Mouse (Mus musculus) embryonic facial prominence, embryonic 11.5 days (tissue): ENCODE results near the gene Rcsd1. TPM values are rescaled to one million over a fixed set of nuclear protein-coding genes. Genes with fewer than 3 reads are reported as not detected.

Experiments used
- ATAC-seq: fragments of 200-750 bp; cut with Nextera tagmentation; replicated peaks from 2 replicates; pipeline ENCODE4 v1.8.0; 2017; ENCODE audit warnings: low read depth; ENCODE audit not compliant: insufficient number of reproducible peaks, low FRiP score, low TSS enrichment
- DNase-seq: peaks from one replicate; pipeline ENCODE4 v3.0.0-alpha.2; 2015; ENCODE audit warnings: low spot score
- H3K27ac ChIP-seq: fragments of 300-500 bp; sonication (generic); replicated peaks from 2 replicates; pipeline ENCODE4 v1.5.1; 2014; ENCODE audit warnings: mild to moderate bottlenecking, low read depth, low read length, control low read depth
- H3K27me3 ChIP-seq: fragments of 300-500 bp; sonication (generic); 2 replicates; pipeline ENCODE4 v1.6.1; 2014; ENCODE audit warnings: mild to moderate bottlenecking, low read length, moderate library complexity, mixed read lengths; ENCODE audit not compliant: control insufficient read depth, insufficient read depth
- H3K36me3 ChIP-seq: fragments of 300-500 bp; sonication (generic); replicated peaks from 2 replicates; pipeline ENCODE4 v1.6.1; 2014; ENCODE audit warnings: low read depth, mild to moderate bottlenecking, low read length, moderate library complexity, mixed read lengths; ENCODE audit not compliant: control insufficient read depth, insufficient read depth
- H3K4me1 ChIP-seq: fragments of 300-500 bp; sonication (generic); 2 replicates; pipeline ENCODE4 v1.6.1; 2014; ENCODE audit warnings: low read length, mixed read lengths; ENCODE audit not compliant: control insufficient read depth, insufficient read depth
- H3K4me2 ChIP-seq: fragments of 300-500 bp; sonication (generic); 2 replicates; pipeline ENCODE4 v1.6.1; 2014; ENCODE audit warnings: low read depth, mild to moderate bottlenecking, control low read depth, low read length, moderate library complexity
- H3K4me3 ChIP-seq: fragments of 300-500 bp; sonication (generic); 2 replicates; pipeline ENCODE4 v1.5.1; 2014; ENCODE audit warnings: low read depth, low read length, control low read depth
- H3K9ac ChIP-seq: fragments of 300-500 bp; sonication (generic); replicated peaks from 2 replicates; pipeline ENCODE4 v1.6.1; 2014; ENCODE audit warnings: mild to moderate bottlenecking, control low read depth, low read length
- H3K9me3 ChIP-seq: fragments of 300-500 bp; sonication (generic); replicated peaks from 2 replicates; pipeline ENCODE4 v1.6.1; 2016; ENCODE audit warnings: mild to moderate bottlenecking, low read length, inconsistent platforms, mixed read lengths; ENCODE audit not compliant: control insufficient read depth
- WGBS: fragments of 180-500 bp; shearing (Covaris S2); extraction: QIAGEN DNeasy Blood & Tissue Kit; methylation state at CpG from one replicate; pipeline ENCODE4 v1.1.7; 2014; 5-methylcytosine and 5-hydroxymethylcytosine counted together
- polyA plus RNA-seq: library from polyadenylated mRNA; unstranded; fragments of >200 nt; fragmentation: Nextera tagmentation; extraction: Ambion mirVana; gene quantifications from 2 replicates; pipeline ENCODE4 v1.2.1, GENCODE M21; 2014

Rcsd1 gene
- polyA plus RNA-seq, 1 experiment from 2014 or later, result 8.3 TPM

DNA sequence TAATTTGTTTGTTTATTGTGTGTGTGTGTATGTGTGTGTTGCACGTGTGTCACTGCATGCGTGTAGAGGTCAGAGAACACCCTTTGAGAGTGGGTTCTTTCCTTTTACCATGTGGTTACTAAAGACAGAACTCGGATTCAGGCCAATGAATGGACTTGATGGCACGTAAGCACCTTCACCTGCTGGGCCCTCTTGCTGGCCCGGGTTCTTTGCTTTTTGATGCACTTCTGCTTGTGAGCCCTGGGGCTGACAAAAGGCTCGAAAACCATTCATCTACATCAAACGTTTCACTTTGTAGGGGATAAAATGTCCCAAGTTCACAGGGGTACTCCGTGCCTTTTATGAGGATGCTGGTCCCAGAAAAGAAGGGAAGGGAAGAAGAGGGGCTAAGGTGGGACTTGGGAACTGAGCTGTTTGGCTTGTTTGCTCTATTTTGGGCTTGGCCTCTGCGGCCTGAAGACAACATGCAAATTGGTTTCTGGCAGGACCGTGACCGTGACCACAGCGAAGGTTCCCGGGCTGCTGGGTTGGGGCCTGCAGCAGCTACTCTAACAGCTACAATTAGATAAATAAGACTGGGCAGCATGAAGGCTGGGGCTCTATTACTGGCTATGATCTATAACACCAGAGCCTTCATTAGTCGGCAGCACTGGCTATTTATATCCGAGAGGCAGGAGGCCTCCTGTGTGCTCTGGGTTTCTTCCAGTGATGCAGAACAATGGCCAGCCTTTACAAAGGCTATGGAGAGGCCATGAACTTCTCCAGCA is 46.9 kb downstream of the Rcsd1 start:
- WGBS, result 61% methylated on average over 15 of the region's 15 CpGs
- no peak overlapping the region for H3K9ac ChIP-seq

DNA sequence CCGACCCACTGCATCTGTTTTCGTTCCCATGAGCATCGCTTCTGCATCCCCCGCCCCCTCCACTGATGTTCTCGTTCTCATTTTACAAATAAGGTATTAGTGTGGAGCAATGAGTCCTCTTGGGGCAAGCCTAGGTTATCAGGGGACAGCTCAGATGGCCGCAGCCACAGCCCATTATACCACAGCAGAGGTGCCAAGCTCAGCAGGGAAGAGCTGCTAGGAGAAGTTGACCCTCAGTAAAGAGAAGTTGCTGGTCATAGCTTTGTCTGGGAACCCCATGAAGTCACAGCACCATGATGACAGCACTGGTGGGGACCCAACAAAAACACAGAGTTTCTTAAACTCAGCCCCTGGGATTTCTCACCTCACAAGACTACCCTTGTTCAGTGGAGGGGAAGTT is 47.8 kb downstream of the Rcsd1 start:
- no peak overlapping the region for H3K9ac ChIP-seq
- ATAC-seq (no peak), DNase-seq (no peak)
- WGBS, result 72% methylated on average over 6 of the region's 6 CpGs
- H3K4me2 ChIP-seq, result no peak overlapping the region
- no peak overlapping the region for H3K4me3 ChIP-seq
- H3K27ac ChIP-seq, result no peak overlapping the region
- no peaks in the 10 kb centered on the region for H3K9me3 ChIP-seq
- H3K4me1 ChIP-seq, result no peaks in the 10 kb centered on the region
- H3K36me3 ChIP-seq, result no peaks in the 10 kb centered on the region
- no peaks in the 10 kb centered on the region for H3K27me3 ChIP-seq

More for the DNA sequence above, 46.9 kb downstream of the Rcsd1 start:
- H3K4me1 ChIP-seq, result no peaks in the 10 kb centered on the region
- DNase-seq (no peak), ATAC-seq (no peak)
- no peaks in the 10 kb centered on the region for H3K36me3 ChIP-seq
- no peaks in the 10 kb centered on the region for H3K27me3 ChIP-seq
- H3K27ac ChIP-seq, result no peak overlapping the region
- no peaks in the 10 kb centered on the region for H3K9me3 ChIP-seq
- no peak overlapping the region for H3K4me3 ChIP-seq
- H3K4me2 ChIP-seq, result no peak overlapping the region

DNA sequence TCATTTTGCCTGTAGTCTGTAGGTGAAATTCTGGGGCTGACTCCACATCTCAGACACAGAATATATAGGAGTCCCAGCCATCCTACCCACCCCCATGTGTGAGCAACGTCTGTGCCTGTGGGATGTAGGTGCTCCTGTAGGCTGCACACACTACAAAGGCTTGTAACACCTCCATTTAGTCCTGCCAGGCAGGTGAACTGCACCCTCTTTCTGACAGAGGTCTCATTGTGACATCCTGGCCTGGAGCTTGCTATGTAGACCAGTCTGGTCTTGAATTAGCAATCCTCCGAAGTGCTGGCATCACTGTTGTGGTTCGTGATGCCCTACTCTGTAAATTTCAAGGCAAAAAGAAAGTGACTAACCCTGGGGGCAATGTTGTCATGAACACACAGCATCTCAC is 48.4 kb downstream of the Rcsd1 start:
- no peaks in the 10 kb centered on the region for H3K9me3 ChIP-seq
- H3K9ac ChIP-seq, result no peak overlapping the region
- no peak overlapping the region for H3K4me3 ChIP-seq
- DNase-seq (no peak), ATAC-seq (no peak)
- H3K4me1 ChIP-seq, result no peaks in the 10 kb centered on the region
- H3K27ac ChIP-seq, result no peak overlapping the region
- no peaks in the 10 kb centered on the region for H3K36me3 ChIP-seq
- WGBS, result 61% methylated on average over 3 of the region's 3 CpGs
- no peak overlapping the region for H3K4me2 ChIP-seq
- no peaks in the 10 kb centered on the region for H3K27me3 ChIP-seq

DNA sequence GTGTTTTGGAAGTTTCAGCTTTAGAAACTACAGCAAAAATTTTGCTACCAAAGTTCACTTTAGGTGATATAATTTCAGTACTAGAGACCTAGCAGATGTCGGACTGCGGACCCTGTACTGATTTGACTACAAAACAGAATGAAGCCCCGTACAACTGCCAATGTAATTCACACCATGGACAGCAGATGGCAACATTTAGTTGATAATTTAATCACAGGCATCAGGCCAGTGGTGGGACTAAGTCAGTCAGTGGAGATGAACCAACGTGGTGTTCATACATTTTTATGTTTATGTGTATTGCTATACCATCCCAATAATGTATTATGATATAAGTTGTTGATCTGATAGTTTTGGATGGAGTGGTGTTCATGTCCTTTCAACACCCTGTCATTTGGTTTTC is 48.8 kb downstream of the Rcsd1 start:
- H3K4me1 ChIP-seq, result no peaks in the 10 kb centered on the region
- no peaks in the 10 kb centered on the region for H3K27me3 ChIP-seq
- no peak overlapping the region for H3K4me2 ChIP-seq
- H3K27ac ChIP-seq, result no peak overlapping the region
- no peaks in the 10 kb centered on the region for H3K36me3 ChIP-seq
- 20% methylated on average over 4 of the region's 4 CpGs for WGBS
- H3K9ac ChIP-seq, result no peak overlapping the region
- no peak overlapping the region for H3K4me3 ChIP-seq
- no peaks in the 10 kb centered on the region for H3K9me3 ChIP-seq
- ATAC-seq (no peak; the same call in 1 of the 2 replicates), DNase-seq (peak; percentile 89)

DNA sequence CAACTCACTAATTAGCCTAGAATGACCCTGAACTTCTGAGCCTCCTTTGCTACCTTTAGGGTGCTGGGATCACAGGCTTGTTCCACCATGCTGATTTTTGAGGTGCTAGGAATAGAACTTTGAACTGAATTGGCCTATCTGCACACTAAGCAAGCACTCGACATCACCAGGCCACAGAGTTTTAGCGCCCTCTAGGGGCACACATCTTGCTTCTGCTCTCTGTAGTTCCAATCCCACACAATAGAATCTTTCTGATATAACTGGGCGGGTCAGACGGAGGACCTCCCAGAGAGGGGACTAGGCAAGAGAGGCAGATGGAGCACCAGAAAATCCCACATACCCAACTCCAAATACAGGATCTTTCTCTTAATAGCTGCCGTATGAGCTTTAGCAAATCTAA is 51.0 kb downstream of the Rcsd1 start:
- Histone ChIP-seq H3K4me1 (no peaks in the 10 kb centered on the region), H3K9ac (no peak overlapping the region), H3K9me3 (no peaks in the 10 kb centered on the region), H3K4me3 (no peak overlapping the region), H3K27me3 (no peaks in the 10 kb centered on the region), H3K36me3 (no peaks in the 10 kb centered on the region), H3K27ac (no peak overlapping the region), H3K4me2 (no peak overlapping the region)
- ATAC-seq, result no peak
- peak; percentile 86 for DNase-seq
- 35% methylated on average over 5 of the region's 5 CpGs for WGBS

DNA sequence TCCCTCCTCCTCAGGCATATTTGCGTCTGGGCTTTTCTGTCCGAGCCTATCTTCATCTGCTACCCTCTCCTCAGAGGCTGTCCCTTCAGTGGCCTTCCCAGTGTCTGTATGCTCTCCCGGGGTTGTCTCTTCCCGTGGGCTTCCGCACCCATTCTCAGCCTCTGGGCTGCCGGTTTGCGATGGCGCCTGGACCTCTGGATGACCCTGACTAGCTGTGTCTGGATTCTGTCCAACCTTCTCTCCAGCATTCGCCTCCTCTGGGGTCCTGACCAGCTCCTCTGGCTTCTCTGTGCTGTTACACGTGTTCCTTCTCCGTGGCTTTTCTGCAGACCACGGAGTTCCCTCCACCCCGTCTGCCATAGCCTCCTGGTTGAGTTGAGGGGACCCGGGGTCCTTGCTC is 54.1 kb downstream of the Rcsd1 start:
- Histone ChIP-seq H3K9me3 (no peaks in the 10 kb centered on the region), H3K9ac (no peak overlapping the region), H3K4me3 (no peak overlapping the region), H3K36me3 (no peaks in the 10 kb centered on the region), H3K27ac (no peak overlapping the region), H3K27me3 (no peaks in the 10 kb centered on the region), H3K4me1 (no peaks in the 10 kb centered on the region), H3K4me2 (no peak overlapping the region)
- 84% methylated on average over 14 of the region's 14 CpGs for WGBS
- DNase-seq (no peak), ATAC-seq (no peak)

DNA sequence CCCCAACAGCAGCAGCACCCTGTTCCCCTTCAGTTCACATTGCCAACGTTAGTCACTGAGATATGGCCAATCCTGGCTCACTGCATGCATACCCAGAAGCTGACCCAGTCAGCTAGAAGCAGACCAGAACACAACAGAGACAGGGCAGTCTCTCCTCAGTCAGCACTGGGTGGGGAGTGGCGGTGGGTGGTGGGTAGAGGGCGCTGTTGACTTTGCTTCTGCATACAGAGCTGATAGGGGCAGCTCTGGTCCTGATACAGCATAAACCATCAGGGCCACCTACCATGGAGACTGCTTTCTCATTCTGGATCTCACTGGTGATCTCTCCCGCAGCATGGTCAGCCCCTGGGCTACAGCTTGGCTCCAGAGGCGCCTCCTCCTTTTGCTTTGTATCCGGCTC is 54.5 kb downstream of the Rcsd1 start:
- Histone ChIP-seq H3K9me3 (no peaks in the 10 kb centered on the region), H3K4me3 (no peak overlapping the region), H3K4me1 (no peaks in the 10 kb centered on the region), H3K36me3 (no peaks in the 10 kb centered on the region), H3K27ac (no peak overlapping the region), H3K4me2 (no peak overlapping the region), H3K9ac (no peak overlapping the region), H3K27me3 (no peaks in the 10 kb centered on the region)
- ATAC-seq (no peak), DNase-seq (no peak)
- WGBS, result 70% methylated on average over 6 of the region's 6 CpGs

DNA sequence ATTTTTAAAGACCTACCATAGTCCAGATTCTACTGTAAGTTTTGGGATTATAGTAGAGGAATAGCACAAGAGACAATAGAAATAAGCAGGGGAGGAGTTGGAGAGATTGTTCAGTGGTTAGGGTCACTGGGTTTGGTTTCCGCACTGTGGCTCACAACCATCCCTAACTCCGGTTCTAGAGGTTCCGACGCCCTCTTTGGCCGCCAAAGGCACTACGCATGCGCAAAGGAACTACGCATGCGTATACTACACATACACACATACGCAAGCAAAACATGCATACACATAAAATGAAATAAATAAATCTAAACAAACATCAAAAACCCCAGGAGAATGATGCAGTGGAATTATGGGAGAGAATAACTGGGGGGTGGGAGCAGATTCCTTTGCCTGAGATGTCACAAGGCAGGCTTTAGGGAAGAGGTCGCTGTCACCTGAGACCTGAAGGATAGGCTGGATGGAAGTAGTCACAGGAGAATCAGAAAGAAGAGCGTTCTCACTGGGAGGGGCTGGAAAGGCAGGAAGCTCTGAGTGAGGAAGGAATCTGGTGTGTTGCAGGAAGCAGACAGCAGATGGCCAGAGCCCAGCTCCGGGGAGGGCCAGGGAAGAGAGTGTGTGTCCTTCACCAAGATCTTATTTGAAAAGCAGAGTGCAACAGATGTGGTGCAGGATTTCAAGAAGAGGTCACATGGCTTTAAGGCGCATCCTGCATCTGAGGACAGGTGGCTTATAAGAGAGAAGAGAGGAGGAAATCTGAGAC is 56.3 kb downstream of the Rcsd1 start:
- no peaks in the 10 kb centered on the region for H3K36me3 ChIP-seq
- DNase-seq, result no peak
- no peak for ATAC-seq
- no peak overlapping the region for H3K4me2 ChIP-seq
- no peaks in the 10 kb centered on the region for H3K27me3 ChIP-seq
- WGBS, result 85% methylated on average over 14 of the region's 14 CpGs
- no peaks in the 10 kb centered on the region for H3K9me3 ChIP-seq
- H3K27ac ChIP-seq, result no peak overlapping the region
- H3K4me3 ChIP-seq, result no peak overlapping the region
- no peak overlapping the region for H3K9ac ChIP-seq
- no peaks in the 10 kb centered on the region for H3K4me1 ChIP-seq
